Mouse (Mus musculus) gastrocnemius, adult 18-20 months (tissue): ENCODE measurements around the gene Fem1a. TPM values are rescaled to one million over a fixed set of nuclear protein-coding genes. Genes with fewer than 3 reads are reported as not detected.
"Not testable (repeated sequence)": the region's sequence is repeated elsewhere in the genome, so short reads cannot be mapped to it uniquely, and the experiment has no call there.

Experiments
- DNase-seq: peaks from one replicate; pipeline ENCODE4 v3.0.0; 2021; ENCODE audit warnings: low spot score
- total RNA-seq, 2 experiments: library from RNA; stranded (reverse); gene quantifications; 2 replicates each; pipeline ENCODE4 v1.2.3; 2021

Gene Fem1a
- total RNA-seq, 2 experiments from 2014 or later: 157 to 172 TPM

DNA sequence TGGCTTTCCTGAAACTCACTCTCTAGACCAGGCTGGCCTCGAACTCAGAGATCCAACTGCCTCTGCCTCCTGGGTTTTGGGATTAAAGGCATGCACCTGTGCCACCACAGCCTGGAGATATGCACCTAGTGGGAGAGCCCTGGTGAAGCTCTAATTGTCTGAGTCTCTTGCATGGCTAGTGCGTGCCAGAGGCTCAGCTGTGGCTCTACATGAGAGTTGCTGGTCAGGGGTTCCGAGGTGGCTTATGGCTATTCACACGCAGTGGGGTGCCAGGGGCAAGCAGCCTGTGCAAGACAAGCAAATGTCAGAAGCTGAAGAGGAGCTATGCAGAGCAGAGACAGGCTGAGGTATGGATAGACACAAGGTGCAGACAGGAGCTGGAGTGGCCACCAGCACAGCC, 1.9 kb upstream of the Fem1a start:
- DNase-seq: no peak

DNA sequence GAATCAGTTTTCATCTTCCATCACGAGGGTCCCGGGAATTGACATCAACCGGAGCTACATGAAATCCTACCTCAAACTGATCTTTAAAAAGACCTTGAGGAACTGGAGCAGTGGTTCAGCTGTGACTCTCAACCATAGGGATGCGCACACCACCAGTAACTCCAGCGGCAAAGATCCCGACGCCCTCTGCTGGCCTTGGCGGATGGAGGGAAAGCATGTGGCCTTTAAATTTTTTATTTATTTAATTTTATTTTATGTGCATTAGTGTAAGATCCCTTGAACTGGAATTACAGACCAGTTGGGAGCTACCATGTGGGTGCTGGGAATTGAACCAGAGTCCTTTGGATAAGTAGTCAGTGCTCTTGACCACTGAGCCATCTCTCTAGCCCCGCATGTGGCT, 1.2 kb upstream of the Fem1a start:
- peak; percentile 16 for DNase-seq

GRCm38 (mm10) chr17:56255863-56256238, 759 bp upstream of the Fem1a start:
- peak; percentile 99 for DNase-seq

GRCm38 (mm10) chr17:56257181-56257894, 728 bp downstream of the Fem1a start:
- DNase-seq: peak; percentile 47

DNA sequence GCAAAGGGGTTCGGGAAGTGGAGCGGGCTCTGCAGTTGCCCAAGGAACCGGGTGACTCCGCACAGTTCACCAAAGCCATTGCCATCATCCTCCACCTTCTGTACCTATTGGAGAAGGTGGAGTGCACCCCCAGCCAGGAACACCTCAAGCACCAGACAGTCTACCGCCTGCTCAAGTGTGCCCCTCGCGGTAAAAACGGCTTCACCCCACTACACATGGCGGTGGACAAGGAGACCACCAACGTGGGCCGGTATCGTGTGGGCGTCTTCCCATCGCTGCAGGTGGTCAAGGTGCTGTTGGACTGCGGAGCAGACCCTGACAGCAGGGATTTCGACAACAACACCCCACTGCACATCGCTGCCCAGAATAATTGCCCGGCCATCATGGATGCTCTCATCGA, 1.7 kb downstream of the Fem1a start:
- not testable (repeated sequence) for DNase-seq

- DNase-seq: not testable (repeated sequence)
These were observed 2.2 kb downstream of the Fem1a start for GRCm38 (mm10) chr17:56258812-56259211.

DNA sequence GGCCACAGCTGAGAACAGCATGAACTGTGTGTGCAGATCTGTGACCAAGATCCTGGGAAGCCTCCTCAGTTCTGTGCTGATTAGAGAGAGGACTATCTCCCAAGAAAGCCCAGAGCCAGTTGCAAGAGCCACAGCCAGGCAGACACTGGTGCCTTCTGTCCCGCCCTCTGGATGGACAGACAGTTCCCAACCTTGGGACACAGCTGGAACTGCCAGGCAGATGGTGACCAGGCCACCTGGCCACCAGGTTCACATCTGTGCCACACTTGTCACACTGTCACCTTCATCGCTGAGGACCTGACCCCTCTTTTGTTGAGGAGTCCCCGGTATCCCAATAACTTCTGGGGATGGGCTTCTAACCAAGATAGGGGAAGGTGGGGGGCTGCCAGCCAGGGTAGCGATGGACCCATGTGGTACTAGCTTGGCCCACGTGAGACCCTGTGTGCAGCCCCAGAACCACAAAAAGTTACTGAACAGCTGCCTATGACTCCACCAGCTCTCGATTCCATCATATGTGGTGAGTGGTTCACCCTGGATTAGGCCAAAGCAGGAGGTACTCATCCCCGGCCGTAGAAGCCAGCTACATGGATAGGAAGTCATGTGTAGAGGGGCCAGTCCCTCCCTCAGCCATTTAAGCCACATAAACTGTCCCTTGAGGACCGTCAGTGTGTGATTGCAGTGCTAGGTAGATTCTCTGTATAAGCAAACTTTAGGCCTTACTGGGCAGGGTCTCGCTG, 2.9 kb downstream of the Fem1a start:
- DNase-seq: peak; percentile 31

- peak; percentile 86 for DNase-seq
These were observed 4.6 kb downstream of the Fem1a start for GRCm38 (mm10) chr17:56261166-56261565.

DNA sequence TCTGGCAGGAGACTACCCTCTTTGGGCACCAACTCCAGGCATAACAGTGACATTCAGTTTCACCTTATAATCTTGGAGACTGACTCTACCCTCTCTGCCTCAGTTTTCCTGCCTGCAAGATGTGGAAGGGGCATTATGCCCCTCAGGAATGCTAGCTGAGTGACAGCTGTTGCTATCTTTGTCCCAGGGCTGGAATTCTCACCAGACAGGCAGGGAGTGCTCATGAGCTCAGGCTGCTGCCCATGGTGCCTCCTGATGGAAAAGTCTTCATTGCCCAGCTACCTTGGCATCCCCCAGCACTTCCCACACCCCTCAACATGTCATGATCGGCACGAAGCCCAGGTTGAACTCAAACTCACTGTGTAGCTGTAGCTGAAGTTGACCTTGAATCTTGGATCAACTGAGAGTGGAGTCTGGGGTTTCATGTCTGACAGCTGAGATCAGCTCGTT, 6.1 kb downstream of the Fem1a start:
- peak; percentile 90 for DNase-seq

DNA sequence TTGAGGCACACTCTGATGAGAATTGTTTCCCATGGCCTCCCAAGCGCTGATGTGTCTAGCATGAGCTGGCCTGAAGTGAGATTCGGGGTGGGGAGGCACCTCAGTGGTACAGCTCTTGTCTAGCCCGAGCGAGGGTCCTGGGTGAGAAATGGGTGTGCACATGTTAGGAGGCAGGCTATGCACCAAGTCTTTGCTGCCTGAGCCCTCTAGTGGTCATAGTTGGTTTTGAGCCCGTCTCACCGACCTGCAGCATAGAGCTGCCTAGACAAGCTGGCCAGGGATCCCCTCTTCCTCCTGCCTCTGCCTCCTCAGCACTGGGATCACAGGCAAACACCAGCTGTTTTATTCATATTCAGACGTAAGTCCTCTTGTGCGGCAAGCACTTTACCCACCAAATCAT, 7.4 kb downstream of the Fem1a start:
- peak; percentile 89 for DNase-seq

DNA sequence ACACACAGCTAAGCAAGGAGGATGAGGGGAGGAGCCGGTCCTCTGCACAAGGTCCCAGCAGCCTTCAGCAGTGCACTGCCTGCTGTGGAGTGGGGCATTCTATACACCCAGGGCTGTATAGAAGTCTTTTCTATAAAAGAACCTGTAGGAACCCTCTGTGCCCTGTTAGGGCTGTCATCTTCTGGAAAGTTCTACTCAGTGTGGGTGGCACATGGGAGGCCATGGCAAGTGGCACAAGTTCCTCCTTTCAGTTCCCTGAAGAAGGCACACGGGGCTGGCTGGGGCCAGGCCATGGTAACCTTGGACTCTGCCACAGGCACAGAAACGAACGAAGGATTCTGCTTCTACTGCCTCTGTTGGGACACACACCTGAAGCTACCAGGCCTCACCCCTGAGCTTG, 8.4 kb downstream of the Fem1a start:
- no peak for DNase-seq

DNA sequence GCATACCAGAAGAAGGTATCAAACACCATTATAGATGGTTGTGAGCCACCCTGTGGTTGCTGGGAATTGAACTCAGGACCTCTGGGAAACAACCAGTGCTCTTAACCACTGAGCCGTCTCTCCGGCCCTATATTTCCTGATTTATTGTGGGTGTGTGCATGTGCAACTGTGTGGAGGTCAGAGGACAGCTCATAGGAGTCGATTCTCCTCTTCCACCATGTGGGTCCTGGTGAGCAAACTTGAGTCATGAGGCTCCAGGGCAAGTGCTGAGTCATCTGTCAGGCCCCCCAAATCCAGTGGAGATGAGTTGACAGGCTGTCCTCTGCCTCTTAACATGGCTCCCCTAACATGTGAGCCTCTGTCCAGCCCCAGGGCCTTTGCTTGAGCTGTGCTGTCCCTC, 9.3 kb downstream of the Fem1a start:
- no peak for DNase-seq

- DNase-seq: peak; percentile 13
These were observed 9.7 kb downstream of the Fem1a start for GRCm38 (mm10) chr17:56266271-56266670.

DNA sequence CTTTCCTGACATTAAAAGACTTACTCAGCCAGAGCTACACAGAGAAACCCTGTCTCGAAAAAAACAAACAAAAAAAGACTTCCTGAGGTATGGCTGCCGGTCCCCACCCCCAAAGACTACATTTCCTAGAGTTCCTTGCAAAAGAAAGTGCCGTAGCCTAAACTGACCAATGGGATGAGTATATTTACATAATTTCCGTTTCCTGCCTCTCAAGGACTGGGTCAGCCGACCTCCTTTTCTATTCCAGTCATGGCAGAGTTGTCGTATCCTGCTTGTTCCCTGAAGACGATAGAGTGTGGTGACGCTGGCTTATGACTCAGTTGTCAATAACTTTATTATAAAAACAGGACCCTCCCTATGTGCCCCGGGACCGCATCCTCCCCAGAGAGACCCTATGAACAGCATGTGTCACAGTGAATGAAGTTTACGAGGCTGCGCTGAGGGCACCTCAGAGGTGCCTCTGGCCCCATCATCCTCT, 12.6 kb downstream of the Fem1a start:
- peak; percentile 78 for DNase-seq

DNA sequence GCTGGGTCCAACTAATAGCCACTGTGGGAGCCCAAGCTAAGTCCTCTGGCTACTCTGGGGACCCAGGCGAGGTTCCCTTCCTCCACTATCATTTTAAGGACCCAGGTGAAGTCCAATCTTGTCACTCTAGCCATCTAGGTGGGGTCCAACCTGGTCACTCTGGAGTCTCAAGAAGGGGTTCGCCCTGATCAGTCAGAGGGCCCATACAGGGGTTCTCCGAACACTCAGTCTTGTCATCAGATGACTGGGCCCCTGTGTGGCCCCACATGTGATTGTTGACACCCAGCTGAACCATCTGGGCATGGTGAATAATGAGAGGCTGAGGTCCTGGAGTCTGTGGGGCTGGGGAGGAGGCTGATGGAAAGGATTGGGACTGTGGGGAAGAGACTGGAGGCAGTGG, 13.1 kb downstream of the Fem1a start:
- peak; percentile 12 for DNase-seq

DNA sequence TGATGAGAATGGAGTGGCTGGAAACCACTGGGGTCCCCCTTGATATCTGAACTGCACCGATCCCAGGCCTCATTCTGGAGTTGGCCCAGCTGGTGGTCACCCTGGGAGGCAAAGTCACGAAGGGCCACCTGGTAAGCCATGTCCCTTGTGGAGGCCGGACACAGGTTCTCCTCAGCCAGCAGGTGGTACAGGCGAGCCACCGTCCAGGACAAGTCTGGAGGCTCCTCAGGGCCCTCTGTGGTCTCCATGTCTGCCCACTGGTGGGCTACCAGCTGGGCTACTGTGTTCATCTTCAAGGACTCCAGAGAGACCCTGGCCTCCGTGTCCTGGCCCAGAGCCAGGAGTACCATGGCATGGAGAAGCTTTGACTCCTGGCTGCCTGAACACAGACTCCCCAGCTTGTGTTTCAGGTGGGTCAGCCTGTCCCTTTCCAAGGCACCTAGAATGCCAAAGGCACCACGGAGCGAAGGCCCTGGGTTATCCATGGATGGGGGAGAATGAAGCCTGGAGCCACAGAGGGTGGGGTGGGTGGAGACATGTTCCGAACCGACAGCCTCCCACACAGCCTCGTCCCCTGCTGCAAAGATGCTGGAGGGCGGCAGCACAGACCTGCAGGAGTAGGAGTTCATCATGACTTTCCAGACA, 15.1 kb downstream of the Fem1a start:
- no peak for DNase-seq

- DNase-seq: no peak
These were observed 16.0 kb downstream of the Fem1a start for GRCm38 (mm10) chr17:56272644-56273043.

- DNase-seq: no peak
These were observed 16.9 kb downstream of the Fem1a start for GRCm38 (mm10) chr17:56273482-56273881.

DNA sequence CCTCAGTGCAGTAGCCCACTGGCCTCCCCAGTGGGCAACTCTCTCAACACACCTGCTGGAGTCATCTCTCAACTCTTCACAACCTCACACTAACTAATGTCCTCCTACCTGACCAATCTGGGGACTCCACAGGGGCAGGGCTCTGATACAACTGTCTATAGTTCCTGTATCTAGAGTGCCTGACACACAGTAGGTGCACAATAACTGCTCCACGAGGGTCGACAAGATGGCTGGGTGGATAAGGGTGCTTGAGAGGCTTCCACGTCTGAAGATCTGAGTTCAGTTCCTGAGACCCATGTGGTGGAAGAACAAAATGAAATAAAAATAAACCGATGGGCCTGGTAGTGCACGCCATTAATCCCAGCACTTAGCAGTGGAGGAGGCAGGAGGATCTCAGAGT, 17.4 kb downstream of the Fem1a start:
- DNase-seq: no peak

DNA sequence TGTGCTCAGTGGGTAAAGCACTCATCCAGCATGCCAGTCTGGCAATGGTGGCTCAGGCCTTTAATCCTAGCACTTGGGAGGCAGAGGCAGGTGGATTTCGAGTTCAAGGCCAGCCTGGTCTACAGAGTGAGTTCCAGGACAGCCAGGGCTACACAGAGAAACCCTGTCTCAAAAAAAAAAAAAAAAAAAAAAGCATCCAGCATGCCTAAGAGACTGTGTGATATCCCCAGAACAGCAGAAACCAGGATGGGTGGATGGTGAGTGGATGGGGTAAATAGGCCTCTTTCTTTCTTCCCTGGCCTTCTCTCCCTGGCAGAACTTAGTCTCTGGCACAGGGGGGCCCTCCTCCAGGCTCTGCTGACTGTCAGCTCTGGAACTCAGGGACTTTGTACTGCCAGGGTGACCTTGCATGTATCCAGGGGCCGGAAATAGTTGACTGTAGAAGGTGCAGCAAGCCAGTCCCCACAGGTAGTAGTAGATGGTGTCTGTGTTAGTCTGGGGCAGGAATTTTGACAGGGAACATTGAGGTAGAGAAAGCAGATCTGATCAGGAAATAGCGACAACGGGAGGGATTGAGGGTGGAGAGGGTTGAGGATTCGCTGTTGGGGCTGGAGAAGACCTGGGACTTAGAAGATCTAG, 19.4 kb downstream of the Fem1a start:
- peak; percentile 58 for DNase-seq

DNA sequence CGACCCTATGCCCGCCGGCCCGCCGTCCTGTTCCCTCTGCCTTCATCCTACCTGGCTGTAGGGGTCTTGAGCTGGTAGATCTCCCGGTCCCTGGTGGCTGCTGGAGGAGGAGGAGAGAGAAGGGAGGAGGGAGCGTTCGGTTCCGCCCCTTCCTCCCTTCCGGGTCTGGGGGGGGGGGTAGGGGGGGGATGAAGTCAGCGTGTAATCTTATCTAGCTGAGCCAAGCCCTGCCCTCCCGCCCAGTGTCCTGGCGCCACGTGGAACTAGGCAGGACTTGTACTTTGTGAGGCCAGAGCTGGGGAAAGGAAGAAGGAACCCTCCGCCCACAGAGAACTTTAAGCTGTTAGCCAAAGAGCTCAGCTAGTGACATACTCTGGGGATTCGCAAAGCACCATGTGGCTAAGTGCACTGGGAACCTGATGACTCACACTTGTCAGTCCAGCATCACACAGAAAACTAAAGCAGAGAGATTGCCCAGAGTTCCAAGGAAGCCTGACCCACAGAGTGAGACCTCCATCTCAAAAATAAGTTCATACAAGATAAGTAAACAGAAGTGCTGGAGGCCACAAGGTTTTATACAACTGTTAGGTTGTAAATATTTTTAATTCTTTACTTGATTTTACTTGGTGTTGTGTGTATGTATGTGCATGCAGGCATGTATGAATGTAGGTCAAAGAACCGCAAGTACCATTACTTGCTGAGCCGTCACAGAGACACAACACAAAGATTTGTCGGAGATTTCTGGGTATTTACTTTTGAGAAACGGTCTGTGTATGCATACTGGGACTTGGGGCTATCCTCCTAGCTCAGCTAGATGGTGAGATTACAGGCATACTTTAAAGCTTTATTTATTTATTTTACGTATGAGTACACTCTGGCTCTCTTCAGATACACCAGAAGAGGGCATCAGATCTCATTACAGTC, 20.3 kb downstream of the Fem1a start, which contains the start of gene Ticam1:
TSS of gene Ticam1 (minus strand) at position 144 of the 924 bp plus-strand sequence.
- DNase-seq: peak; percentile 94
